Mouse (Mus musculus) right cerebral cortex, postnatal 36 days (tissue): ENCODE measurements around the gene Abhd12.
A peak's percentile ranks its signal among the peaks of the same experiment; 100 is the strongest.
"Not testable (repeated sequence)": the region's sequence is repeated elsewhere in the genome, so short reads cannot be mapped to it uniquely, and the experiment has no call there.

Experiments
- DNase-seq, 2 experiments: peaks; one replicate each; pipeline ENCODE4 v3.0.0; 2022; ENCODE audit warnings: low spot score in 2 of 2, mixed read lengths in 1 of 2

Gene Abhd12

DNA sequence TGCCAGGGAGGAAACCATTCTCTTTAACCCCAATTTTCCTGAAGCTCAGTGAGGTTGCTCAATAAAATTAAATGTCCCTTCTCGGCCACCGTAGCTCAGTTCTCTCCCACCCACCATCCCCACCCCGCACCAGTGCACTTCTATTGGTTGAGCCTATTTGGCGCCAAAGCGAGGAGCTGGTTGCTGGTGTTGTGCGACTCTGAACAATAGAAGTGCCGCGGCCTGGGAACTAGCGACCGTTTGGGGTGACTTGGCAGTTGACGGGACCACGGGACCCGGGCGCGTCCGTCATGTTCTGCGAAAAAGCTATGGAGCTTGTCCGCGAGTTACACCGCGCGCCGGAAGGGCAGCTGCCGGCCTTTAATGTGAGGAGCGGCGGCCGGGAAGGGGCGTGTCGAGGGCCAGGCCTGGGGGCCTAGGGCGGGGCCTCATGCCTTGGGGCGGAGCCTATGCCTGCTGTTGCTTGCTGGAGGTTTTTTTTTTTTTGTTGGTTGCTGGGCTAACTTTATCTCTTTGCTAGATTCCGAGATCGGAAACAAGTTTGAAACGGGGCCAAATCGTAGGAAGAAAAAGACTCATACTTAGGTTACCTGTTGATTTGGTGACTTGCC, 5.0 kb upstream of the Abhd12 start:
- peak; percentile 82 to 85 for DNase-seq

DNA sequence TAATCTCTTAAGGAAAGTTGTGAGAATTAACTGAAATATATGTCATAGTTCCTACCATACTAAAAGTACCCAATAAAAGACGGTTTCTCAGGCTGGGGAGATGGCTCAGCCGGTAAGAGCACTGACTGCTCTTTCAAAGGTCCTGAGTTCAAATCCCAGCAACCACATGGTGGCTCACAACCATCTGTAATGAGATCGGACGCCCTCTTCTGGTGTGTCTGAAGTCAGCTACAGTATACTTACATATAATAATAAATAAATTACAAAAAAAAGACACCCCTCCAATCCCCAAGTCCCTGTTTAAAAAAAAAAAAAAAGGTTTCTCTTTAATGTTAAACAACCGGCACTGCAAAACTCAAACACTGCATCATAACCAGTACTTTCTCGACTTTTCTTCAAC, 4.3 kb upstream of the Abhd12 start:
- DNase-seq, result not testable (repeated sequence)

DNA sequence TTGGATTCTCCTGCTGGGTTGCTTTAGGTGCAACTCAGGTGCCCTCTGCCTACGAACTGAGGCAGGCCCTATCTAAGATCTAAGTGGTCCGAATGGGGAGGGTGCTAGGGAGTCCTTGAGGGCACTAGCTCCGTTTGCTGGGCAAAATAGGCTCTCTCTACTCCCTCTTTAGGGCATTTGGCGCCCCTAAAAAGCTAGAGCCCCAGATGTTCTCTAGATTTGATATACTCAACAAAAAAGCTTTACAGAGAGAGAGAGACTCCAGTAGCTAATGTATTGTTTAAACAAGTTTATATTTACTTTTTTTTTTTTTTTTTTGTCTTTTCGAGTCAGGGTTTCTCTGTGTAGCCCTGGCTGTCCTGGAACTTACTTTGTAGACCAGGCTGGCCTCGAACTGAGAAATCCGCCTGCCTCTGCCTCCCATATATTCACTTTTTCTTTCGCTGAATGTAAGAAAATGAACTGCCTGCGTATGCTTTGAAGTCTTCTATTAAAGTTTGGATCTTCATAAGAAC, 452 bp upstream of the Abhd12 start, which contains the start of gene Gins1:
Gins1 (plus strand) TSS at position 465 of the 515 bp plus-strand sequence.
- no peak for DNase-seq

- no peak for DNase-seq
These were observed 2.2 kb downstream of the Abhd12 start for GRCm38 (mm10) chr2:150902347-150902746.

GRCm38 (mm10) chr2:150900341-150900740, 4.2 kb downstream of the Abhd12 start:
- no peak for DNase-seq

DNA sequence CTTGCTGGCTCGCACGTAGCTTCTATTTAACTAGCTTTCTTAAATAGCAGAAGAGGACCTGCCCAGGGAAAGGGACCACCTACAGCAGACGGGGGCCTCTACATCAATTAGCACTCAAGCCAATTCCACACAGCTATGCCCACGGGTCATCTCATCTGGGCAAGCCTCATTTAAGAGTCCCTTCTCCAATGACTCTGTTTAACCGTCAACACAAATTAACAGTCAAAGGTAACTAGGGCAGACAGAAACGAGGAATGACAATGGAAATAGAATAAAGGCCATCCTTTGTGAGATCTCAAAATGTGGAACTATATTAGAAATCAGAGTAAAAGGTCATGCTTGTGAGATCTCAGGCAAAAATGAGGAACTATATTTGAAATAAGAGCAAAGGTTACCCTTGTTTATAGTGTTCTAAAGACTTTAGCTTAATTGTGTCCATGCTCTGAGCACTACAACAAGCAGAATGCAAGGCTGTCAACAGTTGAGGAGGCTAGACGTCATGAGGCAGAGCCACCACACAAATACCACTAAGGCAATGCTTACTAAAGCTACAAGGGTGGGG, 8.8 kb downstream of the Abhd12 start:
- no peak for DNase-seq

GRCm38 (mm10) chr2:150894617-150895267, 9.8 kb downstream of the Abhd12 start:
- DNase-seq, result no peak

DNA sequence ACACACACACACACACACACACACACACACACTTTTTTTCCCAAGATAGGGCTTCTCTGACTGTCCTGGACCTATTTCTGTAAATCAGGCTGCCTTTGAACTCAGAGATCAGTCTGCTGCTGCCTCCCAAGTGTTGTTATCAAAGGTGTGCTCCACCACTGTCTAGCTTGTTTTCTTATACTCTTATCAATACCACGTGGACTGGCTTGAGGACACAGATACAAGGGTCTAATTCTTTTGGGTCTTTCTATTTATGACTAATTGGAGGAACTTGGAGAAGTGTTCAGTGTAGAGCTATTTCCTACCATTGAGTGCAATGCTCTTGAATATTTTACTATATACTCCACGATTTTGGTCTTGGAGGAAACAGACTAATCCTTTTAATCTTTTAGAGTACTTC, 17.2 kb downstream of the Abhd12 start:
- no peak for DNase-seq

GRCm38 (mm10) chr2:150886315-150886714, 18.2 kb downstream of the Abhd12 start:
- DNase-seq, result no peak

GRCm38 (mm10) chr2:150885814-150886213, 18.7 kb downstream of the Abhd12 start:
- no peak for DNase-seq

DNA sequence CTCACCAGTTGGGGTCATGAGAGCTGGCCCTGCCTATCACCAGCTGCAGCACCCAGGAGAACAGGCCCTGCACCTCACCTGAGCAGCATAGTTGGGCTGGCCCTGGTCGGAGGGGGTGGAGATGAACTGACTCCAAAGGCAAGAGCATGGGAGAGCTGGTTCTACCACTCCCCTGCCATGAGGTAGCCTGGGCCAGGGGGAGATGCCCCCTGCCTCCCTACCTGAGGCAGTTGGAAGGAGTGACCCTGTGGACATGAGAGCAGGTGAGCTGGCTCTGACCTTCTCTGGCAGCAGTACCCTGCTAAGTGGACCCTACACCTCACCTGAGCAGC, 19.8 kb downstream of the Abhd12 start:
- DNase-seq, result no peak

GRCm38 (mm10) chr2:150884075-150884778, 20.3 kb downstream of the Abhd12 start:
- DNase-seq, result no peak

- DNase-seq, result no peak
These were observed 27.0 kb downstream of the Abhd12 start for GRCm38 (mm10) chr2:150877561-150877960.

DNA sequence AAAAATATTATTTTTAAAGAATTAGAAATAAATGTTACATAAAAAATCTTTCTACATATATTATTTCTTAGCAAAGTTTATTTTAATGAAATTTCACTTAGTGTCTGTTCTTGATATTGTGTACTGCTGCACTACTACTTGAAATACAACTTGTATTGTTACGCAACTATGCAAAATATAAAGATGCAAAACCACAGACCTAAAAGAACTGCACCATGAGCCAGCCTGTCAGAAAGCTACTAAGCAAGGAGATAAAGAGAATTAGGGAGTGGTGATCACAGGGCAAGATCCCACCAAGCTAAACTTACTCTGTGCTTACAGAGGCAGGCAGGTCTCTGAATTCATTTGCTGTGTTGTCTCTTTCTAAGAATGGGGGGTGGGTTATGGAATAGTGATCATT, 29.3 kb downstream of the Abhd12 start:
- DNase-seq, result no peak

DNA sequence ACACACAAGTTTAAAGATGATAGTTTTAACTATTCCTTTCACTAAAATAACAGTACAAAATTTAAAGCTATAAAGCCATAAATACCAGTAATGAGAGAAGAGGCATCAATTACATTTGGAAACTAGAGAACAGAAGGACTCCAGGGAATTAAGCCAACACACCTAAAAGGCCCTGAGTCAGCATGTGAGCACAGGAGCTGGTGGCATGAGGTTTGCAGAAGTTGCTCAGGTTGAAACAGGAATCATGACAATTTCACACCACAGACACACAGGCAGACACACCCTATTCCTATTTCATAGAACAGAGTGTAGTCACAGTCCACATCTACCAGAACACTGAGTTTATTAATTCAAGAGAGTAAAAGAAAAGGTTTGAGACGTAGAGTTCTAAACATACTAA, 30.0 kb downstream of the Abhd12 start:
- no peak for DNase-seq

GRCm38 (mm10) chr2:150869446-150869845, 35.1 kb downstream of the Abhd12 start:
- DNase-seq, result no peak

GRCm38 (mm10) chr2:150867021-150867420, 37.5 kb downstream of the Abhd12 start:
- DNase-seq, result no peak

- DNase-seq, result no peak
These were observed 43.4 kb downstream of the Abhd12 start for GRCm38 (mm10) chr2:150861128-150861527.

DNA sequence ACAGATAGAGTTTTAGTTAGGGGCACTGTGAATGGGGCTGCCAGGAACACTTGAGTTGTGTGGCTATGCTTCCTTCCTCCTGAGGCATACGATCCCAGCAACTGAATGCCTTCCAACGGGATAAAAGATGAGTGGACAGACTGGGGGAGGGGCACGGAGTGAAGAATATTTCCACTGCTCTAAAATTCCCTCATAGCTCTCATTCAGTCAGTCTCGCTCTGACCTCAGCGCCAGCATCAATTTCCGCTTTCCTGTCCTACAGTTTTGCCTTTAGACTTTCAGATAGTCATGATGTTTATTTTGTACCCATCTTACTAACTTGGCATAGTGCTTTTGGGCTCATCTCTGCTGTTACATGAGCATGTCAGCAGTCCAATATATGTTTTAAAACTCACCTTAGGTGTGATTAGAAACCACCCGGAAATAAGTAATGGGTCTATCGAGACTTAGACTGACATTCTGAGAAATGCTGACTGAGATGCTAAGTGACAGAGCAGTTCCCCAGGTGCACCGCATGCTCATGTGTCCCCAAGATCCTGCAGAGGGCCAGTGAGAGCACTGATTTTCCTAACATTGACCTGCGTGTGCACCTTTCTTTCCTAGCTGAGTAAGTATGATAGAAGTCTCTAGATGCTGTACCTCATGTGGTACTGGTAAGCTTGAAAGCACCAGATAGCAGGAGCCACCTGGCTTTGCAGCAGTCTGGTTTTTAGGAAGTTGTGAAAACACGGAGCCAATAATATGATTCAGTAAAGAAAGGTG, 44.7 kb downstream of the Abhd12 start:
- no peak for DNase-seq

- no peak for DNase-seq
These were observed 45.6 kb downstream of the Abhd12 start for GRCm38 (mm10) chr2:150858724-150859487.

GRCm38 (mm10) chr2:150855186-150855585, 49.4 kb downstream of the Abhd12 start:
- no peak for DNase-seq
